Mouse (Mus musculus): ENCODE data around the gene Snrk. TPM values are rescaled to one million over a fixed set of nuclear protein-coding genes. Genes with fewer than 3 reads are reported as not detected.
A peak's percentile ranks its signal among the peaks of the same experiment; 100 is the strongest.

Snrk gene
- polyA plus RNA-seq, 1 experiment = 323 TPM

- TF ChIP-seq CTCF (IDR thresholded peaks at IDR 0.05; ENCODE audit: borderline replicate concordance, insufficient read depth, low read depth, low read length) (no peak), POLR2A (IDR thresholded peaks at IDR 0.05; ENCODE audit: borderline replicate concordance, insufficient read depth, low read length) (no peak)
- Histone ChIP-seq H3K27ac (ENCODE audit: insufficient read depth, low read length) (no peak overlapping the region), H3K4me1 (ENCODE audit: control insufficient read depth, insufficient read depth, low read length) (peaks cover 2% of the 10 kb centered on the region; the same call in 1 of the 2 replicates), H3K27me3 (ENCODE audit: control insufficient read depth, insufficient read depth, low read length) (no peaks in the 10 kb centered on the region), H3K4me3 (replicated peaks; ENCODE audit: insufficient read depth, low read depth, low read length) (no peak overlapping the region)
- 76% methylated on average over 1 of the region's 1 CpGs for WGBS
- no peak for DNase-seq
These were observed 69.7 kb downstream of the Snrk start for GRCm38 (mm10) chr9:122186643-122187226.

GRCm38 (mm10) chr9:122187451-122187921, 70.4 kb downstream of the Snrk start:
- DNase-seq = no peak
- Histone ChIP-seq H3K27ac (ENCODE audit: insufficient read depth, low read length) (no peak overlapping the region), H3K4me3 (replicated peaks; ENCODE audit: insufficient read depth, low read depth, low read length) (no peak overlapping the region), H3K27me3 (ENCODE audit: control insufficient read depth, insufficient read depth, low read length) (no peaks in the 10 kb centered on the region), H3K4me1 (ENCODE audit: control insufficient read depth, insufficient read depth, low read length) (peaks cover 2% of the 10 kb centered on the region; the same call in 1 of the 2 replicates)
- TF ChIP-seq POLR2A (IDR thresholded peaks at IDR 0.05; ENCODE audit: borderline replicate concordance, insufficient read depth, low read length) (no peak), CTCF (IDR thresholded peaks at IDR 0.05; ENCODE audit: borderline replicate concordance, insufficient read depth, low read depth, low read length) (no peak)
- 86% methylated on average over 7 of the region's 7 CpGs for WGBS

- Histone ChIP-seq H3K4me3 (replicated peaks; ENCODE audit: insufficient read depth, low read depth, low read length) (no peak overlapping the region), H3K27me3 (ENCODE audit: control insufficient read depth, insufficient read depth, low read length) (no peaks in the 10 kb centered on the region), H3K27ac (ENCODE audit: insufficient read depth, low read length) (no peak overlapping the region), H3K4me1 (ENCODE audit: control insufficient read depth, insufficient read depth, low read length) (peaks cover 2% of the 10 kb centered on the region; the same call in 1 of the 2 replicates)
- TF ChIP-seq CTCF (IDR thresholded peaks at IDR 0.05; ENCODE audit: borderline replicate concordance, insufficient read depth, low read depth, low read length) (no peak), POLR2A (IDR thresholded peaks at IDR 0.05; ENCODE audit: borderline replicate concordance, insufficient read depth, low read length) (no peak)
- DNase-seq = no peak
- 81% methylated on average over 1 of the region's 1 CpGs for WGBS
These were observed 71.7 kb downstream of the Snrk start for GRCm38 (mm10) chr9:122188724-122189123.

- Histone ChIP-seq H3K27ac (ENCODE audit: insufficient read depth, low read length) (no peak overlapping the region), H3K4me3 (replicated peaks; ENCODE audit: insufficient read depth, low read depth, low read length) (no peak overlapping the region), H3K4me1 (ENCODE audit: control insufficient read depth, insufficient read depth, low read length) (peaks cover 5% of the 10 kb centered on the region), H3K27me3 (ENCODE audit: control insufficient read depth, insufficient read depth, low read length) (no peaks in the 10 kb centered on the region)
- no peak for DNase-seq
- no peak for TF ChIP-seq POLR2A (IDR thresholded peaks at IDR 0.05; ENCODE audit: borderline replicate concordance, insufficient read depth, low read length)
- TF ChIP-seq CTCF (IDR thresholded peaks at IDR 0.05; ENCODE audit: borderline replicate concordance, insufficient read depth, low read depth, low read length) = no peak
- 43% methylated on average over 5 of the region's 5 CpGs for WGBS
These were observed 76.3 kb downstream of the Snrk start for GRCm38 (mm10) chr9:122193361-122193760.

GRCm38 (mm10) chr9:122193823-122194222, 76.8 kb downstream of the Snrk start:
- H3K4me3 ChIP-seq (replicated peaks; ENCODE audit: insufficient read depth, low read depth, low read length) = no peak overlapping the region
- WGBS = 85% methylated on average over 5 of the region's 5 CpGs
- DNase-seq = no peak
- peaks cover 5% of the 10 kb centered on the region for H3K4me1 ChIP-seq (ENCODE audit: control insufficient read depth, insufficient read depth, low read length)
- H3K27ac ChIP-seq (ENCODE audit: insufficient read depth, low read length) = no peak overlapping the region
- no peak for TF ChIP-seq POLR2A (IDR thresholded peaks at IDR 0.05; ENCODE audit: borderline replicate concordance, insufficient read depth, low read length)
- no peak for TF ChIP-seq CTCF (IDR thresholded peaks at IDR 0.05; ENCODE audit: borderline replicate concordance, insufficient read depth, low read depth, low read length)
- no peaks in the 10 kb centered on the region for H3K27me3 ChIP-seq (ENCODE audit: control insufficient read depth, insufficient read depth, low read length)

GRCm38 (mm10) chr9:122195042-122195682, 78.1 kb downstream of the Snrk start:
- TF ChIP-seq CTCF (IDR thresholded peaks at IDR 0.05; ENCODE audit: borderline replicate concordance, insufficient read depth, low read depth, low read length) (no peak), POLR2A (IDR thresholded peaks at IDR 0.05; ENCODE audit: borderline replicate concordance, insufficient read depth, low read length) (no peak)
- WGBS = 27% methylated on average over 5 of the region's 5 CpGs
- peak; percentile 84 to 87 for DNase-seq
- Histone ChIP-seq H3K4me1 (ENCODE audit: control insufficient read depth, insufficient read depth, low read length) (peaks cover 5% of the 10 kb centered on the region), H3K4me3 (replicated peaks; ENCODE audit: insufficient read depth, low read depth, low read length) (no peak overlapping the region), H3K27ac (ENCODE audit: insufficient read depth, low read length) (no peak overlapping the region), H3K27me3 (ENCODE audit: control insufficient read depth, insufficient read depth, low read length) (no peaks in the 10 kb centered on the region)

- Histone ChIP-seq H3K27ac (ENCODE audit: insufficient read depth, low read length) (no peak overlapping the region), H3K4me1 (ENCODE audit: control insufficient read depth, insufficient read depth, low read length) (peaks cover 5% of the 10 kb centered on the region), H3K27me3 (ENCODE audit: control insufficient read depth, insufficient read depth, low read length) (no peaks in the 10 kb centered on the region), H3K4me3 (replicated peaks; ENCODE audit: insufficient read depth, low read depth, low read length) (no peak overlapping the region)
- DNase-seq = no peak
- 90% methylated on average over 5 of the region's 5 CpGs for WGBS
- no peak for TF ChIP-seq CTCF (IDR thresholded peaks at IDR 0.05; ENCODE audit: borderline replicate concordance, insufficient read depth, low read depth, low read length)
- no peak for TF ChIP-seq POLR2A (IDR thresholded peaks at IDR 0.05; ENCODE audit: borderline replicate concordance, insufficient read depth, low read length)
These were observed 80.0 kb downstream of the Snrk start for GRCm38 (mm10) chr9:122197021-122197420.

GRCm38 (mm10) chr9:122198621-122199020, 81.6 kb downstream of the Snrk start:
- Histone ChIP-seq H3K4me3 (replicated peaks; ENCODE audit: insufficient read depth, low read depth, low read length) (no peak overlapping the region), H3K4me1 (ENCODE audit: control insufficient read depth, insufficient read depth, low read length) (peaks cover 5% of the 10 kb centered on the region), H3K27ac (ENCODE audit: insufficient read depth, low read length) (no peak overlapping the region), H3K27me3 (ENCODE audit: control insufficient read depth, insufficient read depth, low read length) (no peaks in the 10 kb centered on the region)
- TF ChIP-seq CTCF (IDR thresholded peaks at IDR 0.05; ENCODE audit: borderline replicate concordance, insufficient read depth, low read depth, low read length) = no peak
- TF ChIP-seq POLR2A (IDR thresholded peaks at IDR 0.05; ENCODE audit: borderline replicate concordance, insufficient read depth, low read length) = no peak
- WGBS = 91% methylated on average over 3 of the region's 3 CpGs
- no peak for DNase-seq

Data from cerebellum, adult 2 months (tissue).